Mouse (Mus musculus) lung, adult 10 weeks (tissue): ENCODE results near the gene Gm17304. TPM values are rescaled to one million over a fixed set of nuclear protein-coding genes. Genes with fewer than 3 reads are reported as not detected.

Source experiments
- polyA plus RNA-seq: library from polyadenylated mRNA; stranded (reverse); fragments of 350-450 nt; fragmentation: Illumina TruSeq; extraction: RNeasy Lipid Tissue Mini Kit (QIAGEN cat#74804); gene quantifications from one replicate; pipeline ENCODE4 v1.2.3, GENCODE M21; 2014; ENCODE audit warnings: low read depth, low replicate concordance; ENCODE audit not compliant: insufficient read depth

Gene Gm17304
- polyA plus RNA-seq = not detected

GRCm38 (mm10) chr5:106608798-106609197 is at the start of gene Gm17304:
Gene Gm17304 (plus strand): TSS chr5:106609098.

Other genes starting within 250 kb of the Gm17304 start
- gene Barhl2, start 150.9 kb upstream of the Gm17304 start, polyA plus RNA-seq = not detected
- 12.7 TPM for gene Zfp644, start 88.2 kb downstream of the Gm17304 start, polyA plus RNA-seq